Mouse (Mus musculus): Measurements from ENCODE around the gene Ntmt1. TPM values are rescaled to one million over a fixed set of nuclear protein-coding genes. Genes with fewer than 3 reads are reported as not detected.
A peak's percentile ranks its signal among the peaks of the same experiment; 100 is the strongest.

The Ntmt1 gene
- polyA plus RNA-seq, 1 experiment from 2014 or later = 107 TPM

DNA sequence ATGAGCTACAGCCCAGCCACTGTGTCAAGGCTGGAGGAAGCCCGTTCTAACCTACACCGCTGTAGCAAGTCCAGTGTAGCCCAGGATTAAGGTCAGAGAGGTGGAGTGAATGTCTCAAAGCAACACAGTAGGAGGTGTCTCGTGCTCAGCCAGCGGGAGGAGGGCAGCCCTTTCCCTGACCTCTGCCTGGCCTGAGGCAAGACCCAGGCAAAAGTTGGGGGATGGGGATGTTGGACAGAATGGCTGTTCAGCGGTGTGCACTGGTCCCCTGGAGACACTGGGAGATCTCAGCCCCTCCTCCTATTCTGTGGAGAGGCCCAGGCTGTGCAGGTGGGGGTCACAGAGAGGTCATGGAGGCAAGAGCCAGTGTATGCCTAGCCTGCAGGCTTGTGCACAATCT, 28.4 kb upstream of the Ntmt1 start:
- no peaks in the 10 kb centered on the region; the same call in 1 of the 2 replicates for H3K27me3 ChIP-seq (ENCODE audit: control insufficient read depth, insufficient read depth, low read length)
- no peak overlapping the region for H3K4me2 ChIP-seq
- DNase-seq (ENCODE audit: low spot score, missing footprints) = peak; percentile 88
- peaks cover 26% of the 10 kb centered on the region for H3K4me1 ChIP-seq (ENCODE audit: control insufficient read depth, insufficient read depth, low read length)
- no peaks in the 10 kb centered on the region for H3K9me3 ChIP-seq (ENCODE audit: control insufficient read depth, low read length)
- no peaks in the 10 kb centered on the region for H3K36me3 ChIP-seq (ENCODE audit: control insufficient read depth, insufficient read depth, low read length)
- peak; percentile 25 for ATAC-seq (ENCODE audit: low FRiP score)
- H3K4me3 ChIP-seq (ENCODE audit: low read depth, low read length) = no peak overlapping the region
- H3K27ac ChIP-seq (ENCODE audit: low read depth, low read length) = no peak overlapping the region; the same call in 1 of the 2 replicates
- WGBS = 1% methylated on average over 5 of the region's 5 CpGs
- peak overlapping the region; percentile 42; the same call in 1 of the 2 replicates for H3K9ac ChIP-seq (ENCODE audit: low read length)

- Histone ChIP-seq H3K27me3 (ENCODE audit: control insufficient read depth, insufficient read depth, low read length) (no peaks in the 10 kb centered on the region; the same call in none of the 2 replicates), H3K9me3 (ENCODE audit: control insufficient read depth, low read length) (no peaks in the 10 kb centered on the region), H3K27ac (ENCODE audit: low read depth, low read length) (peak overlapping the region; percentile 54; the same call in 1 of the 2 replicates), H3K4me3 (ENCODE audit: low read depth, low read length) (no peak overlapping the region), H3K4me2 (peak overlapping the region; percentile 37), H3K9ac (ENCODE audit: low read length) (peak overlapping the region; percentile 55), H3K4me1 (ENCODE audit: control insufficient read depth, insufficient read depth, low read length) (peaks cover 47% of the 10 kb centered on the region), H3K36me3 (ENCODE audit: control insufficient read depth, insufficient read depth, low read length) (no peaks in the 10 kb centered on the region)
- ATAC-seq (ENCODE audit: low FRiP score) (no peak), DNase-seq (ENCODE audit: low spot score, missing footprints) (no peak)
- 74% methylated on average over 8 of the region's 8 CpGs for WGBS
Measured at GRCm38 (mm10) chr2:30782312-30783290, 25.0 kb upstream of the Ntmt1 start.

DNA sequence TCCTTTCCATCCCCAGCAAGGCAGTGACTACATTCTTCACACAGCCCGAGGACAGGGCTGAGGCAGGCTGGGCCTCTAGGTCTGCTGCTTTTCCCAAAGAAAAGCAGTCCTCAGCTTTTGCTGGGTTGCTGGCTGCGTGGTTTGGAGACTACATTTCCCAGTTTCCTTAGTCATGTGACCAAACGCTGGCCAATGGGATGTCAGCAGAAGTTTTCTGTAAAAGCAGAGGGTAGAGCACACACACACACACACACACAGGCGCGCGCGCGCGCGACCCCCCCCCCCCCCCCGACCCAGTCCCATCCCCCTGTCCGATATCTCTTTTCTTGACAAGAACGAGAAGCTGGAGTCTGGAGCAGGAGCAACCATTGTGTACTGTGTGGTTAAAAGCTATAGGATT, 24.3 kb upstream of the Ntmt1 start:
- H3K9me3 ChIP-seq (ENCODE audit: control insufficient read depth, low read length) = no peaks in the 10 kb centered on the region
- DNase-seq (ENCODE audit: low spot score, missing footprints) (peak; percentile 93), ATAC-seq (ENCODE audit: low FRiP score) (peak; percentile 38)
- H3K9ac ChIP-seq (ENCODE audit: low read length) = peak overlapping the region; percentile 55
- WGBS = under 1% methylated on average over 10 of the region's 13 CpGs
- peak overlapping the region; percentile 74; the same call in 1 of the 2 replicates for H3K27ac ChIP-seq (ENCODE audit: low read depth, low read length)
- peaks cover 45% of the 10 kb centered on the region for H3K4me1 ChIP-seq (ENCODE audit: control insufficient read depth, insufficient read depth, low read length)
- H3K27me3 ChIP-seq (ENCODE audit: control insufficient read depth, insufficient read depth, low read length) = no peaks in the 10 kb centered on the region; the same call in none of the 2 replicates
- H3K4me3 ChIP-seq (ENCODE audit: low read depth, low read length) = 0 out of 2 replicates have a peak overlapping the region, but pooled peaks have one; percentile 5
- H3K36me3 ChIP-seq (ENCODE audit: control insufficient read depth, insufficient read depth, low read length) = no peaks in the 10 kb centered on the region
- H3K4me2 ChIP-seq = peak overlapping the region; percentile 37

DNA sequence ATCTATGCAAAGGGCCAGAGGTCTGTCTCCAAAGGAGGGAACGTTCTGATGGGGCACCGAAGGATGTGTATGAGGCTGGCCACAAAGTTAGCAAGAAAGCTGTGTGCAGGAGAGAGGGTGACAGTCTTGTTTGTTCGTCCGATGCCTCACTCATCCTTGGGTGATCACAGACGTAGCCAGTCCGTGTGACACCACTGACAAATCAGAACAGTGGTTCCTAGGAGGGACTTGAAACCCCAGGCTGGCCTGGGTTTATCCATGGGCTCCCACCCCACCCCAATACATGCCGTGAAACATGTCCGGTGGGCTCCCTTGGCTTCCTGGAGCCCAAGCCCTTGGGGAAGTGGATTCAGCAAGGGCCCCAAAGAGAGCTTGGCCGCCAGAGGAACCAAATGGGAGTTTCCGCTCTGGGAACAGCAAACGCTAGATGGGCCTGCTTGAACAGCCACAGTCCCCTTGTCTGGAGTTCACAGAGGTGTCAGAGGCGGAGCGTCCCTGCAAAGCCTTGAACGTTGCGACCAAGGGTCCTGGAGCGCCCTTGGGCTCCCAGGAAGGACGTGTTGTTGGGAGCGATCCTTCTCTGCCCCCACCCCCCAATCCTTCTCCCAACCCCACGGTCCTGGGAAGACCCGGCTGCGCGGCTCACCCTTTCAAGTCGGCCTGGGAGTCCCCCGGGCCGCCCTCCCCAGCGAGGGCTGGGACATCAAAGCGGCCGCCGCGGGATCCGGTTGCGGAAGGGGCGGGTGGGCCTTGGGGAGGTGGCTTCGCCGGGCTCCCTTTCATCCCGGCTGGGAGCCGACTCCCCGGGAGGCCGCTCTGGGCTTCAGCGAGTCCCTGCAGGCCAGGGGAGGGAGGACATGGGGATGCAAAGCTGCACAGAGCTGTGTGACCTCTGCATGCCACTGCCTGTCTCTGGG, 23.3 kb upstream of the Ntmt1 start:
- no peaks in the 10 kb centered on the region for H3K9me3 ChIP-seq (ENCODE audit: control insufficient read depth, low read length)
- H3K4me2 ChIP-seq = peak overlapping the region; percentile 31
- 6% methylated on average over 40 of the region's 40 CpGs for WGBS
- H3K27ac ChIP-seq (ENCODE audit: low read depth, low read length) = peak overlapping the region; percentile 74
- peaks cover 39% of the 10 kb centered on the region for H3K4me1 ChIP-seq (ENCODE audit: control insufficient read depth, insufficient read depth, low read length)
- H3K27me3 ChIP-seq (ENCODE audit: control insufficient read depth, insufficient read depth, low read length) = no peaks in the 10 kb centered on the region; the same call in none of the 2 replicates
- H3K4me3 ChIP-seq (ENCODE audit: low read depth, low read length) = peak overlapping the region; percentile 13
- DNase-seq (ENCODE audit: low spot score, missing footprints) = peak; percentile 94
- H3K36me3 ChIP-seq (ENCODE audit: control insufficient read depth, insufficient read depth, low read length) = no peaks in the 10 kb centered on the region
- peak overlapping the region; percentile 43 for H3K9ac ChIP-seq (ENCODE audit: low read length)
- ATAC-seq (ENCODE audit: low FRiP score) = peak; percentile 70

GRCm38 (mm10) chr2:30787466-30787865, 20.2 kb upstream of the Ntmt1 start:
- Histone ChIP-seq H3K4me3 (ENCODE audit: low read depth, low read length) (no peak overlapping the region), H3K4me1 (ENCODE audit: control insufficient read depth, insufficient read depth, low read length) (peaks cover 35% of the 10 kb centered on the region), H3K27ac (ENCODE audit: low read depth, low read length) (peak overlapping the region; percentile 56), H3K36me3 (ENCODE audit: control insufficient read depth, insufficient read depth, low read length) (no peaks in the 10 kb centered on the region), H3K9me3 (ENCODE audit: control insufficient read depth, low read length) (no peaks in the 10 kb centered on the region), H3K27me3 (ENCODE audit: control insufficient read depth, insufficient read depth, low read length) (no peaks in the 10 kb centered on the region; the same call in none of the 2 replicates), H3K9ac (ENCODE audit: low read length) (peak overlapping the region; percentile 57), H3K4me2 (no peak overlapping the region)
- WGBS = 63% methylated on average over 4 of the region's 4 CpGs
- DNase-seq (ENCODE audit: low spot score, missing footprints) (no peak), ATAC-seq (ENCODE audit: low FRiP score) (no peak)

DNA sequence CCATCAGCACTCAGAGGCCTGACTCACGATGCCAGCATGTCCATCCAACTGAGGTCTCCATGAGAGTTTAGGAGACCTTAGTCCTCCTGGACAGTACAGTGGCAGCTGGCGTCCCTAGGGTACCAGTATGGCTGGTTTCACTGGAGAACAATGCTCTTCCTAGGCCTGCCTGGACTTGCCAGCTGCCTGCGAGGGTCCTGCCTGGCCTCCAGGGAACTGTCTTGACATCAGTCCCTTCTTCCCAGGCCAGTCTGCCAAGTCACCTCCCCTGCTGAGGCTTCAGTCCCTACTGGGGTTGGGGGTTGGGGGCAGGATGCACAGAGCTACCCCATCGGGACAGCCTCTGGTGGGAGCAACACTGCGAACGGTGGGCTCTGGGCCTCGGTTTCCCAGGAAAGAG, 15.6 kb upstream of the Ntmt1 start:
- no peaks in the 10 kb centered on the region for H3K27me3 ChIP-seq (ENCODE audit: control insufficient read depth, insufficient read depth, low read length)
- H3K4me2 ChIP-seq = no peak overlapping the region
- no peaks in the 10 kb centered on the region for H3K36me3 ChIP-seq (ENCODE audit: control insufficient read depth, insufficient read depth, low read length)
- no peaks in the 10 kb centered on the region for H3K9me3 ChIP-seq (ENCODE audit: control insufficient read depth, low read length)
- H3K27ac ChIP-seq (ENCODE audit: low read depth, low read length) = no peak overlapping the region
- WGBS = 85% methylated on average over 7 of the region's 7 CpGs
- H3K4me3 ChIP-seq (ENCODE audit: low read depth, low read length) = no peak overlapping the region
- peaks cover 29% of the 10 kb centered on the region for H3K4me1 ChIP-seq (ENCODE audit: control insufficient read depth, insufficient read depth, low read length)
- DNase-seq (ENCODE audit: low spot score, missing footprints) = no peak
- H3K9ac ChIP-seq (ENCODE audit: low read length) = no peak overlapping the region
- ATAC-seq (ENCODE audit: low FRiP score) = no peak

DNA sequence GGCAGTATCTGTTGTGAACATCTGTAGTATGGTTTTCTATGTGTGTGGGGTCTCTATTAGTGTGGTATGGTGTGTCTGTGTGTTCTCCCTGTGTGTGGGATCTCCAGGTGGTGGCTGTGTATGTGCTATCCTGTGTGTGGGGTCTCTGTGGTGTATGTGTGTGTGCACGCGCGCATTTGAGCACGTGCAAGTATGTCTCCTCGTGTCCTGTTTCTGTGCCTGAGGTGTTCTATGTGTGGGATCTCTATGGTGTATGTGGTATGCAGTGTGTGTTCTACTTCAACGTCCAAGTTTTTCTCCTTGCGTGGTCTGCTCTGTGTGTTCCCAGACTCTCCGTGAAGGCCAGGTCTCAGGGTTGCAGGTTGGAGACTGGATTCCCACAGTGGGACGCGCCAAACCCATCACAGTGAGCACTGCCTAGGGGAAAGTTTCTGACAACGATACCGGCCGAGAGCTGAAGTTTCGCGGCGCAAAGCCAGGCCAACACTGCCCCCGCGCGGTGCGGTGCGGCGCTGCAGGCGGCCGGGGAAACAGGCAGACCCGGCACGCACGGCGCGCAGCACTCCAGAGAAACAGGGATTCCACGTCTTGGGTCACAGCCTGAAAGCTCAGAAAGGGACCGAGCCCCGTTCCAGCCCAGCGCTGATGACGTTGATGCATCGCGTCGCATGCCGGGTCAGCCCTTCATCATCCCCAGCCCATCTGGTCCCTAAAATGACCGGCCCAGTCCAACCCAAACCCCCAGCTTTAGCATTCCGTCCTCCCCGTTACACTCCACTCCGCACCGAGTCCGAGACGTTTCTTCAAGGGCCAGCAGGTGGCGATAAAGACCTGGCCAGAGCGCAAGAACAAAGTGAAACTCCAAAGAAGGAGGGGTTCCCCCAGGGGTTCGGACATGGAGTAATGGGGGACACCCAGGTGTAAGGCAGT, 13.2 kb upstream of the Ntmt1 start:
- Histone ChIP-seq H3K27ac (ENCODE audit: low read depth, low read length) (no peak overlapping the region), H3K36me3 (ENCODE audit: control insufficient read depth, insufficient read depth, low read length) (no peaks in the 10 kb centered on the region), H3K27me3 (ENCODE audit: control insufficient read depth, insufficient read depth, low read length) (no peaks in the 10 kb centered on the region), H3K4me1 (ENCODE audit: control insufficient read depth, insufficient read depth, low read length) (peaks cover 24% of the 10 kb centered on the region), H3K9ac (ENCODE audit: low read length) (peak overlapping the region; percentile 63), H3K4me2 (peak overlapping the region; percentile 65), H3K9me3 (ENCODE audit: control insufficient read depth, low read length) (no peaks in the 10 kb centered on the region), H3K4me3 (ENCODE audit: low read depth, low read length) (peak overlapping the region; percentile 32)
- peak; percentile 75 for ATAC-seq (ENCODE audit: low FRiP score)
- peak; percentile 100 for DNase-seq (ENCODE audit: low spot score, missing footprints)
- WGBS = 5% methylated on average over 48 of the region's 48 CpGs
